Mouse (Mus musculus) liver, embryonic 14.5 days (tissue): ENCODE data around the gene Ehd4. TPM values are rescaled to one million over a fixed set of nuclear protein-coding genes. Genes with fewer than 3 reads are reported as not detected.

Experiments used
- ATAC-seq: fragments of 200-750 bp; cut with Nextera tagmentation; 2 replicates; pipeline ENCODE4 v1.8.0; 2017; ENCODE audit warnings: moderate number of reproducible peaks, mild to moderate bottlenecking, moderate library complexity; ENCODE audit not compliant: insufficient read depth
- DNase-seq, 3 experiments: peaks; one replicate each; pipeline ENCODE4 v3.0.0-alpha.2; 2012 to 2013; ENCODE audit warnings: low read depth in 3 of 3, low spot score in 3 of 3
- H3K27ac ChIP-seq: fragments of 300-500 bp; sonication (generic); 2 replicates; pipeline ENCODE4 v1.5.1; 2014; ENCODE audit warnings: moderate library complexity, mild to moderate bottlenecking, control low read depth, inconsistent platforms
- H3K27me3 ChIP-seq: fragments of 300-500 bp; sonication (generic); 2 replicates; pipeline ENCODE4 v1.6.1; 2014; ENCODE audit warnings: mild to moderate bottlenecking, low read length, moderate library complexity; ENCODE audit not compliant: control insufficient read depth, insufficient read depth
- H3K36me3 ChIP-seq: fragments of 300-500 bp; sonication (generic); replicated peaks from 2 replicates; pipeline ENCODE4 v1.6.1; 2014; ENCODE audit warnings: low read depth; ENCODE audit not compliant: control insufficient read depth, insufficient read depth
- H3K4me1 ChIP-seq, 2 experiments: fragments of 200-500 bp in 1 of 2; fragments of 300-500 bp in 1 of 2; sonication (generic) in 1 of 2; replicated peaks; 2 replicates each; pipeline ENCODE4 v1.6.1; 2012 to 2014; ENCODE audit warnings: antibody characterized with exemption in 1 of 2, inconsistent platforms in 1 of 2, low read length in 1 of 2; ENCODE audit not compliant: control insufficient read depth in 2 of 2, insufficient read depth in 2 of 2
- H3K4me2 ChIP-seq: fragments of 300-500 bp; sonication (generic); 2 replicates; pipeline ENCODE4 v1.6.1; 2014; ENCODE audit warnings: low read depth, mild to moderate bottlenecking, control low read depth, moderate library complexity
- H3K4me3 ChIP-seq, 2 experiments: fragments of 200-500 bp in 1 of 2; fragments of 300-500 bp in 1 of 2; sonication (generic) in 1 of 2; 2 replicates each; pipeline ENCODE4 v1.5.1; 2012 to 2014; ENCODE audit warnings: low read depth in 2 of 2, low read length in 2 of 2, mild to moderate bottlenecking in 2 of 2, control low read depth in 1 of 2, inconsistent platforms in 1 of 2, moderate library complexity in 1 of 2; ENCODE audit not compliant: insufficient read depth in 1 of 2
- H3K9ac ChIP-seq: fragments of 300-500 bp; sonication (generic); replicated peaks from 2 replicates; pipeline ENCODE4 v1.6.1; 2014; ENCODE audit warnings: mild to moderate bottlenecking, control low read depth, moderate library complexity
- H3K9me3 ChIP-seq: fragments of 300-500 bp; sonication (generic); 2 replicates; pipeline ENCODE4 v1.6.1; 2016; ENCODE audit warnings: low read length, mixed read lengths; ENCODE audit not compliant: control insufficient read depth
- CTCF ChIP-seq: IDR thresholded peaks from 2 replicates; pipeline ENCODE4 v1.5.1; 2016; ENCODE audit warnings: antibody characterized with exemption, low read depth, control low read depth
- EP300 ChIP-seq: IDR thresholded peaks from 2 replicates; pipeline ENCODE4 v1.6.1; 2016; ENCODE audit warnings: antibody characterized with exemption, low read depth
- WGBS: fragments of 180-500 bp; shearing (Covaris S2); extraction: QIAGEN DNeasy Blood & Tissue Kit; methylation state at CpG from one replicate; pipeline ENCODE4 v1.1.7; 2014; ENCODE audit not compliant: insufficient replicate concordance; 5-methylcytosine and 5-hydroxymethylcytosine counted together
- polyA plus RNA-seq, 2 experiments: library from polyadenylated mRNA; depleted of rRNA in 1 of 2; stranded (reverse) in 1 of 2; unstranded in 1 of 2; fragments of >200 nt; fragmentation: Nextera tagmentation in 1 of 2; extraction: Ambion mirVana in 1 of 2; gene quantifications; 2 replicates each; pipeline versions ENCODE4 v1.2.1 to v1.2.3; 2012 to 2014

Ehd4 gene
- polyA plus RNA-seq, 2 experiments, result 6.8 to 15.9 TPM

DNA sequence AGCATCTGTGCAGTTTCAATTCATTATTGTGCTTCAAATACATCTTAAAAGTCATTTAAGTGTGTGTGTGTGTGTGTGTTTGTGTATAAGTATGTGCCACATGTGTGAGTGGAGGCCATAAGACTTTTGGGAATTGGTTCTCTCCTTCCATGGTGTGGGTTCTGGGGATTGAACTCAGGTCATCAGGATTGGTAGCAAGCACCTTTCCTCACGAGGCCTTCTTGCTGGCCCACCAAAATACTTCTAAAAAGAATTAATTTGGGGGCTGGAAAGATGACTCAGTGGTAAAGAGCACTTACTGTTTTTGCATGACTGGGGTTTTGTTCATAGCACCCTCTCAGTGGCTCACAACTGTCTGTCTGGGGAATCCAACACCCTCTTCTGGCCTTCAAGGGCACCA lies 12.7 kb downstream of the Ehd4 start:
- DNase-seq (no peak), ATAC-seq (no peak)
- 59% methylated on average over 1 of the region's 1 CpGs for WGBS
- H3K27ac ChIP-seq, result no peak overlapping the region
- no peaks in the 10 kb centered on the region for H3K4me1 ChIP-seq
- H3K4me3 ChIP-seq, result no peak overlapping the region
- H3K9ac ChIP-seq, result no peak overlapping the region
- no peaks in the 10 kb centered on the region for H3K9me3 ChIP-seq
- H3K4me2 ChIP-seq, result no peak overlapping the region
- no peaks in the 10 kb centered on the region for H3K36me3 ChIP-seq
- H3K27me3 ChIP-seq, result no peaks in the 10 kb centered on the region
- TF ChIP-seq CTCF, result no peak
- TF ChIP-seq EP300, result no peak

DNA sequence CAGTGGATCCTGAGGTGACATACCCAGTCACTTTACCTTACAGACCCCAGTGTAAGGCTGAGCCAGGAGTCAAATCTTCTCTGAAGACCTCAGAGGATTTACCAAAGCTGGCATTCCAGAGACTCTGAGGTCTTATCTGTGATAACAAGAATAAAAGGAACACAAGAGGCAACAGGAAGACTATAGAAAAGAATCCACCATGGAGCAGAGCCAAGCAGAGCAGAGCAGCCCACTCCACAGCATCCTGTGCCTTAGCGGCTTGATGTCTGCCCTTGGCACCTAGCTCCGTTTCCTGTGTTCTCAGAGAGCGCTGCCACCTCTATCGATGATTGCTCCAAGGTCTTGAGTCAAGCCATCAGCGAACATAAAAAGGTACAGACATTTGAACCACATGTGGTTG lies 14.1 kb downstream of the Ehd4 start:
- Histone ChIP-seq H3K27me3 (no peaks in the 10 kb centered on the region), H3K9me3 (no peaks in the 10 kb centered on the region), H3K4me3 (no peak overlapping the region), H3K9ac (no peak overlapping the region), H3K27ac (no peak overlapping the region), H3K36me3 (no peaks in the 10 kb centered on the region), H3K4me1 (no peaks in the 10 kb centered on the region; a peak in 1 of 4 replicates), H3K4me2 (no peak overlapping the region)
- WGBS, result 78% methylated on average over 5 of the region's 5 CpGs
- ATAC-seq (no peak), DNase-seq (no peak)
- no peak for TF ChIP-seq CTCF
- TF ChIP-seq EP300, result no peak

DNA sequence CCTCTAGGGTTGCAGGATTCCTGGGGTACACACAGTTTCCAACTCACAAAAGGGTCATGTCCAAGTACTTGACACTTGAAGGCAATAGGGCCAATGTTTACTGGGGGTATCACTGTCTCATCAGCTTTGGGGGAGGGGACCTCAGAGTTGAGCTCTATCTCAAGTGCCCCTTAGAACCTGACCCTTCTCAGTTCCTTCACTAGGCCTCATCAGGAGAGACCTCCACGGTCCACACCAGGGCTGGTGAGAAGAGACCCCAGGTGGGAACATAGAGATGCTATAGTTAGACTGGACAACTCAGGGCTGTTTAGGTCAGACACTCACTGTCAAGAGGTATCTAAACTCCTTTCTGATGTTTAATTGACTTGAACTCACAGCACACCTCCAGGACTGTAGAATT lies 15.3 kb downstream of the Ehd4 start:
- Histone ChIP-seq H3K36me3 (no peaks in the 10 kb centered on the region), H3K27ac (no peak overlapping the region), H3K9me3 (no peaks in the 10 kb centered on the region), H3K4me1 (peaks cover 0 to 4% of the 10 kb centered on the region in 2 experiments; a peak in 2 of 4 replicates), H3K27me3 (no peaks in the 10 kb centered on the region), H3K4me2 (no peak overlapping the region), H3K4me3 (no peak overlapping the region), H3K9ac (no peak overlapping the region)
- WGBS, result 73% methylated on average over 1 of the region's 1 CpGs
- TF ChIP-seq CTCF (no peak), EP300 (no peak)
- DNase-seq (no peak), ATAC-seq (no peak)

DNA sequence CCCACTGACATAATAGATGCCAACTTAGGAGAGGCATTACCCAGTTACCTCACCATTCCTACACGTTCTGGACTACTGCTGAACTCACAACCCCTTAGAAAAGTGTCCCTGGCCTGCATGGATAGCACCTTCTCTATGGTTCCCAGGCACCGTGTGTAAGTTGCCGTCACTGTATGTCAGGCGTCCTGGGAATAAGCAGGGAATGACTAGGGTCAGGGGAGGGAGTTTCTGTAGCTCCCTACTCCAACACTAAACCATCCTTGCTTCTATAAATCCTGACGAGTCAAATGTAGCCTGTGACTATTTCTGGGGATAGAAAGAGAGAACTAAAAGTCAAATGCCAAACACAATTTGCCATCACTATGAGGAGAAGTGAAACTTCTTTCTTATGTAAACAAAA lies 17.1 kb downstream of the Ehd4 start:
- Histone ChIP-seq H3K9ac (no peak overlapping the region), H3K27ac (no peak overlapping the region), H3K36me3 (no peaks in the 10 kb centered on the region), H3K4me2 (no peak overlapping the region), H3K9me3 (no peaks in the 10 kb centered on the region), H3K4me3 (no peak overlapping the region), H3K4me1 (peaks cover 0 to 4% of the 10 kb centered on the region in 2 experiments; a peak in 2 of 4 replicates), H3K27me3 (no peaks in the 10 kb centered on the region)
- no peak for DNase-seq
- TF ChIP-seq CTCF, result no peak
- TF ChIP-seq EP300, result no peak
- WGBS, result 68% methylated on average over 5 of the region's 5 CpGs
- no peak for ATAC-seq

DNA sequence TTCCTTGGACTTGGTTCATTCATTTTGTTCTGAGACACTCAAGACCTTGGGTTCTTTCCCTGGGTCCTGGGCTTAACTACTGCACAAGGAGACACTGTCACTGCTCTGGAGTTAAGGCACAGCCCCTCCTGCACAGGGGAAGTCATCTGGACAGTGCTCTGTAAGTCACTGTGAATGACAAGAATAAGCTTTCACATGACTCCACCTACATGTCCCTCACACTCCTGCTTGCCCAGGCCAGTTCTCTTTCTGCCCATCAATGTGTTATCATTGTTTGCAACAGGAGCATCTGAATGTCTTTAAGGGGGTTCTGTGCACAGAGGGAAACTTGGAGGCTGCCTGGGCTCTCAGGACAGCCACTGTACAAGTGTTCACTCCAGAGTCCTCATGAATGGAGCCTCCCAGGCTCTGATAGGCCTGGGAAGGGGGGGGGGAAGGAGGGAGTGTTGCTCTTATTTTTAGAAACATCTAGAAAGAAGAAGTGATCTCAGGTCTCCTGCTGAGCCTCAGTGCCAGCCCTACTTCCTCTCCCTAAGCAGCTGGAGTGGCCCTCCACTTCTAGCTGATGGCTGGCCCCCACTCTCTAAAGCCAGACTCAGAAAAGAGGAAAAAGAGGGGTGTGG lies 19.8 kb downstream of the Ehd4 start:
- ATAC-seq (no peak), DNase-seq (no peak)
- Histone ChIP-seq H3K9me3 (no peaks in the 10 kb centered on the region), H3K27me3 (no peaks in the 10 kb centered on the region), H3K27ac (no peak overlapping the region), H3K4me2 (no peak overlapping the region), H3K4me1 (peaks cover 0 to 4% of the 10 kb centered on the region in 2 experiments; a peak in 2 of 4 replicates), H3K9ac (no peak overlapping the region), H3K36me3 (no peaks in the 10 kb centered on the region), H3K4me3 (no peak overlapping the region)
- TF ChIP-seq EP300, result no peak
